Mouse (Mus musculus) thymus, adult 2 months (tissue): ENCODE measurements around the gene Nfia.

ENCODE experiments used
- CTCF ChIP-seq: fragments of 200-500 bp; IDR thresholded peaks from 2 replicates; pipeline ENCODE4 v1.5.1; 2012; ENCODE audit warnings: mild to moderate bottlenecking, control low read depth, low read length, moderate library complexity, borderline replicate concordance; ENCODE audit not compliant: control insufficient read depth, poor library complexity, insufficient read depth; ENCODE audit errors: extremely low read depth
- POLR2A ChIP-seq: fragments of 200-500 bp; IDR thresholded peaks from 2 replicates; pipeline ENCODE4 v1.6.1; 2012; ENCODE audit warnings: mild to moderate bottlenecking, low read length, control low read depth, moderate library complexity; ENCODE audit not compliant: control insufficient read depth, poor library complexity, insufficient read depth; ENCODE audit errors: extremely low read depth

GRCm38 (mm10) chr4:98108676-98109016 lies 336.1 kb downstream of the Nfia start:
- TF ChIP-seq CTCF (no peak), POLR2A (no peak)
